Mouse (Mus musculus) lung, adult 2 months (tissue): Measurements from ENCODE around the gene Aldh1a3. TPM values are rescaled to one million over a fixed set of nuclear protein-coding genes. Genes with fewer than 3 reads are reported as not detected.

Source experiments
- DNase-seq: peaks from one replicate; pipeline ENCODE4 v3.0.0; 2022
- H3K4me1 ChIP-seq: fragments of 200-500 bp; 2 replicates; pipeline ENCODE4 v1.6.1; 2011; ENCODE audit warnings: low read length; ENCODE audit not compliant: control insufficient read depth, insufficient read depth
- H3K4me3 ChIP-seq: fragments of 200-500 bp; replicated peaks from 2 replicates; pipeline ENCODE3; 2011; ENCODE audit warnings: low read depth, mild to moderate bottlenecking, control low read depth, low read length; ENCODE audit errors: extremely low read depth
- CTCF ChIP-seq: fragments of 200-500 bp; IDR thresholded peaks from 2 replicates; pipeline ENCODE4 v1.5.1; 2011; ENCODE audit warnings: mild to moderate bottlenecking, low read length, control low read depth; ENCODE audit not compliant: insufficient read depth
- POLR2A ChIP-seq: fragments of 200-500 bp; IDR thresholded peaks from 2 replicates; pipeline ENCODE4 v1.6.1; 2011; ENCODE audit warnings: low read depth, mild to moderate bottlenecking, control low read depth, low read length, borderline replicate concordance; ENCODE audit errors: extremely low read depth
- WGBS: fragments of 180-500 bp; shearing (Covaris S2); methylation state at CpG from one replicate; pipeline ENCODE4 v1.1.7; 2018; 5-methylcytosine and 5-hydroxymethylcytosine counted together
- polyA plus RNA-seq: library from polyadenylated mRNA; depleted of rRNA; stranded (reverse); fragments of >200 nt; gene quantifications from 2 replicates; pipeline ENCODE4 v1.2.3, GENCODE M21; 2012

The Aldh1a3 gene
- polyA plus RNA-seq, 1 experiment = 0.53 TPM

DNA sequence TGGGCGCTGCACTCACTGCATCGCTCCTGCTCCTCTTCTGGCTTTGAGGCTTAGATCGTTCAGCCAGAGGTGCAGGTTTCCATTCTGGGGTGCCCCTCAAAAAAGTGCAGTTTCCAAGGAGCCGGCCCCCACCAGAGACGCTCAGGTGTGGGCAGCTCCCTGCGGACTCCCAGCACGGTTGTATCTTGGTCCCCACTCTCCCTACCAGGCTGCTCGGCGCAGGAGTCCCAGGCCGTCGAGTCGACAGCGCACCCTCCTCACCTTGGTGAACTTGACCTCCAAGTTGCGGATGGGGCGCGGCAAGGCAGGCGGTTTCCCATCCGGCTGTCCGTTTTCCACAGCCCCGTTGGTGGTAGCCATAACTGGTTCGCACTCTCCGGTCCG lies 272 bp downstream of the Aldh1a3 start:
- no peak overlapping the region for H3K4me3 ChIP-seq
- 3% methylated on average over 23 of the region's 23 CpGs for WGBS
- DNase-seq = no peak
- H3K4me1 ChIP-seq = peaks cover 2% of the 10 kb centered on the region
- no peak for TF ChIP-seq POLR2A
- no peak for TF ChIP-seq CTCF

DNA sequence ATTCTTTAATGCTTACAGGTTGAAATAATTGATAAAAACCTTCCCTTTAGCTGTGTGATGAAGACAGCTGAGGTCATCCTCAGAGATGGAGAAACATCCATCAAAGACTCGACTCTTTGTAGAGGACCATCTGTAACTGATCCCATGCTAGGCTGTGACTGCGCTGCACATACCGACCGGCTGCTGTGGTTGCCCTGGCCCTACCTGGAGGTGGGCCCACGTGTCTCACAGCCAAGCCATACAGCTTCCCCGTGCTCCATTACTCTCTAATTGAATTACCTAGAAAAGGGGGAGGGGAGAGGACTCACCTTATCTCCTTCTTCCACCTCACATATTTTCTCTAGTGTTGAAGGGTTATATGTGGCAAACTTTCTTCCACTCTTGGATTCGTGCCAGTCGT lies 5.4 kb downstream of the Aldh1a3 start:
- TF ChIP-seq CTCF = no peak
- TF ChIP-seq POLR2A = no peak
- DNase-seq = no peak
- Histone ChIP-seq H3K4me1 (no peaks in the 10 kb centered on the region), H3K4me3 (no peak overlapping the region)
- 68% methylated on average over 8 of the region's 8 CpGs for WGBS

DNA sequence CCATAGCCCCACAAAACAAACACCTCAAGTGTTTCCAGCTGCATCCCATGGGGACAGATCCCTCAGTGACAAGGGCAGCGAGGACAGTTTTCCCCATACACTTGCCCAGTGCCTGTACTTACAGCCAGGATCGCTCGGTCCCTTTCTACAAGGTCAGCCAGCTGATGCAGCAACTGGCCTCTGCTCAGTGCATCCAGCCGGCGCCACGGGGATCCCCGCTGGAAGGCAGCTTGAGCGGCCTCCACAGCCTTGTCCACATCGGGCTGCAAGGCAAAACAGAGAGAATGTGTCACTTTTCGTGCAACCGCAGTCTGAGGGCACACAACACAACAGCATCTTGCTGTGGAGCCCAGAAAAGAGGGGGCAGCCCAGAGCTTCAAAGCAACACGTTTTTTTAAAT lies 8.3 kb downstream of the Aldh1a3 start:
- no peaks in the 10 kb centered on the region for H3K4me1 ChIP-seq
- DNase-seq = no peak
- WGBS = 54% methylated on average over 12 of the region's 12 CpGs
- no peak overlapping the region for H3K4me3 ChIP-seq
- no peak for TF ChIP-seq POLR2A
- TF ChIP-seq CTCF = no peak

DNA sequence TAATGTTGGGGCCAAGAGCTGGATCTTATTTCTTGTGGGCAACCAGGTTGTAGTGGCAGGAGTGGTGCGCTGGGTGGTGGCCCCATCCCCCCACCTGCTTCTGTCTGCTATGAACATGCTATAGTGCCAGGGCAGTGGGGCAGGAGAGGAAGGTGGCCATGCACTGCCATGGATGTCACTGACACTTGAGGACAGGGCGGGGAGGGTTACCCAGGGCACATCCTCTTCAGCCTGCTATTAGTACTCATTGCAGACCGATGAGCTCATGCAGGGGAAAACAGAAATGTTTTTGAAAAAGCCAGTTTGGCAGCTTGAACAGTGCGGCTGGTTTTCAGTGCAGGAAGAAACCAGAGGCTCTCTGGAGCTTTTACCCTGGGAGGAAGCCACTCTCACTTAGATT lies 10.5 kb downstream of the Aldh1a3 start:
- 45% methylated on average over 4 of the region's 4 CpGs for WGBS
- Histone ChIP-seq H3K4me1 (no peaks in the 10 kb centered on the region), H3K4me3 (no peak overlapping the region)
- no peak for TF ChIP-seq POLR2A
- TF ChIP-seq CTCF = no peak
- DNase-seq = no peak

DNA sequence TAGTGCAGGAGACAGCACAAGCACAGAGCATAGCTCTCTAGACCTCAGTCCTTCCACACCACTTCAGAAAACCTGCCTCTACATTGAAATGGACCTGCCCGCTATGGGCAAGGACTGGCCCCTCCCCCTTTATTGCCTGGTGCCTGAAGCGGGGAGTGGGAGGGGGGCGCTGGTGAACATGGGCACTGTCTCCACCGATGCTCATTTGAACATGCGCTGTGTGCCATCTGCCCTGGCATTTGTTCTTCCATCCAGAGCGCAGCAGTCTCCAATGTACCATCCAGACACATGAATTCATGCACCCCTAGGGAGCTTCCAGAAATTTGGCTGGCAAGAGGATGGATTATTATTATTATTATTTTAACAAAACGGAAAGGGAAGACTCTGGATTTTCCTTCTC lies 14.2 kb downstream of the Aldh1a3 start:
- TF ChIP-seq POLR2A (no peak), CTCF (no peak)

DNA sequence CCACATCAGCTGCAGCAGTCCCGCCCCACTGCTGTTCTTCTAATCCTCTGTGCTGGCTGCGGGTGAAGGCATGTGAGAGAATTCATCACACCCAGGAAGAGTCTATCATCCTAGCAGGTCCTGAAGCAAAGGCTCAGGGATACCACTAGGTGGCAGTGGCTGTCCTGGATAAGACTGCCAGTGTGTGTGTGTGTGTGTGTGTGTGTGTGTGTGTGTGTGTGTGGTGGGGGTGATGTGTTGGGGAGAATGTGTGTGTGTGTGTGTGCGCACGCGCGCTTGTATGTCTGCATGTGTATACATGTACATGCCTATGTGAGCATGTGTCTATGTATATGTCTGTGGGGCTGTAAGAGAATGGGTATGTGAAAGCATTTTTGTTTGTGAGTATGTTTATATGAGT lies 17.9 kb downstream of the Aldh1a3 start:
- TF ChIP-seq POLR2A (no peak), CTCF (peak; percentile 37)
- Histone ChIP-seq H3K4me3 (no peak overlapping the region), H3K4me1 (no peaks in the 10 kb centered on the region)
- WGBS = 70% methylated on average over 6 of the region's 6 CpGs
- no peak for DNase-seq

More for the DNA sequence above, 14.2 kb downstream of the Aldh1a3 start:
- WGBS = 84% methylated on average over 7 of the region's 7 CpGs
- no peak for DNase-seq
- H3K4me3 ChIP-seq = no peak overlapping the region
- no peaks in the 10 kb centered on the region for H3K4me1 ChIP-seq

DNA sequence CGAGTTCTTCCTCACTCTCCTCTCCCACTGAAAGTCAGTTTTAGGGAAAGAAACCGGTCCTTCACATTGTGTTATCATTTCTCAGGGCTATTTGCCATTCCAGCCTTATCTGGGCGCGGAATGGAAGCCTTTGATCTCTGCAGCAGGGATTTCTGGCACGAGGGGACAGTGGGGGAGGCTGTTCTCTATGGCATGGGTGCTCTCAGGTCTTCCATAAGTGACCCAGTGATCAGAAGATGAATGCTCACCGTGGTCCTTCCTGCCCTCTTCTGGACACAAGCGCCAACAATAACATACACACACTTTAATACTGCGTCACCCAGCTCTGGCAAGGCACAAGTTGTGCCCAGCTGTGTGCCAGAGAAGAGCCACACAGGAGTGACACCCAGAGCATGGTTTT lies 20.3 kb downstream of the Aldh1a3 start:
- H3K4me1 ChIP-seq = no peaks in the 10 kb centered on the region
- WGBS = 67% methylated on average over 8 of the region's 8 CpGs
- H3K4me3 ChIP-seq = no peak overlapping the region
- DNase-seq = no peak
- TF ChIP-seq POLR2A = no peak
- TF ChIP-seq CTCF = no peak

DNA sequence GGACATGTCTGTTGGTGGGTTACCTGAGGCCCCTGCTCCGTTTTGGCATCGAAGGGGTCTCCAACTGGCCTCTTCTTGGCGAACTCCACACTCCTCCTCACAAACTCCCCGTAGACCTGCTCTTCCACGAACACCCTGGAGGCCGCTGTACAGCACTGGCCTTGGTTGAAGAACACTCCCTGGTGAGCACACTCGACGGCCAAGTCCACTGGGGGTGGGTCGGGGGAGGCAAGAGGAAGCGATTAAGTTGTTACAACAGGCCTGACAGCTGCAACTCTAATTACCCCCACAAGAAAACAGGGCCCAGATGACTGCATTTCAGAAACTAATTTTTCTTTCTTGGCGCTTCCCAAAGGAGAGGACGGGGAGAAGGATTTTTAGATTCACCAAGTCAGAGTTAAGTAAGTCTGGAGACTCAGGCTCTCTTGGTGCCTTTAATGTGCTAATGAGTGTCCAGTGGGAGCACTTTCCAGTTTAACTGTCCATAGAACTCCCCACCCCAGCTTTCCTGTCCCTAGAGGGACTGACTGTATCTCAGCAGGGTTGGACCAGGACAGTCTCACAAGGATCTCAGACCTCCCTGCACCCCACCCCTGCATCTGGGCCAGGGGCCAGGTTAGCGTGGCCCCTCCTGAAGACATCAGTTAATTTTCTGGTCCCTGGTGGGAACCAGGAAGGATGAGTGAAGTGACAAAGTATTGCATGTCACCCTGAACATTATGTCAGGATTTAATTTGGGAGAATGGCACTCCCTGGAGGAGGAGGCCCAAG lies 21.2 kb downstream of the Aldh1a3 start:
- TF ChIP-seq CTCF = no peak
- no peak for TF ChIP-seq POLR2A
- Histone ChIP-seq H3K4me3 (no peak overlapping the region), H3K4me1 (no peaks in the 10 kb centered on the region)
- no peak for DNase-seq
- WGBS = 59% methylated on average over 13 of the region's 13 CpGs

DNA sequence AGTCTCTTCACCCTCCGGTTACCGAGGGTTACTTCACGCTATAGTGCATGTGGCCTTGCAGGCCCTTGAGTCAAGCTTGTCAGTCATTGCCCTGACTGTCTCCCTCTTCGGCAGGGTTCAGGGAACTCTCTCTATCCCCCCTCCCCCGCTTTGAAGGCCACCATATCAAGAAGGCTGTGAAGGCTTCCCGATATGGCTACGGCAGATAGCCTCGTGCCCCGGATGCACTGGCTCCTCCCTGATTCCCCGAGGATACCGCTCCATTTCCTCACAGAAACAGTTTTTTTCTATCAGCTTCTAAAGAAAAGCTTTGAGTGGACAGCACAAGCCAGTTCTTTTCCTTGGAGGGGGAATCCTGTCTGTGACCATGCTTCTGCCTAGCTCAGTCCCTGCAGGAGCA lies 21.8 kb downstream of the Aldh1a3 start:
- no peak overlapping the region for H3K4me3 ChIP-seq
- 53% methylated on average over 11 of the region's 11 CpGs for WGBS
- no peaks in the 10 kb centered on the region for H3K4me1 ChIP-seq
- no peak for TF ChIP-seq CTCF
- TF ChIP-seq POLR2A = no peak
- DNase-seq = no peak

DNA sequence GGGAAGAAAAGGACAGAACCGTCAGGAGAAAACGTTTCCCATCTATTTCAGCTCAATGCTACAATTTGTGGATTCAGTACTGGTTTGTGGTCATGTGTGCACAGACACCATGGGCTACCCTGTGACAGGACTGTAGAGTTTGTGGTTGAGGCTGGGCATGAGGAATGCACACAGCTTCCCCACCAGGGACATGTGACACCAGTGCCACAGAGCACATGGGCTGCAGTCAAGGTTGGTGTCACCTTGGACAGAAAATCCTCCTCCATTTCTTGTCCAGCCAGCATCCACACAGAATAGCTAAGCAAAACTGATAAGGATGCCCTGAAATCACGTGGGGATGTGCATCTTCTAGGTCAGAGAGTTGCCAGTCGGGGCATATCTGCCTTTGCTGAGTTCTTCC lies 22.5 kb downstream of the Aldh1a3 start:
- WGBS = 69% methylated on average over 4 of the region's 4 CpGs
- Histone ChIP-seq H3K4me3 (no peak overlapping the region), H3K4me1 (no peaks in the 10 kb centered on the region)
- no peak for DNase-seq
- TF ChIP-seq POLR2A (no peak), CTCF (no peak)

DNA sequence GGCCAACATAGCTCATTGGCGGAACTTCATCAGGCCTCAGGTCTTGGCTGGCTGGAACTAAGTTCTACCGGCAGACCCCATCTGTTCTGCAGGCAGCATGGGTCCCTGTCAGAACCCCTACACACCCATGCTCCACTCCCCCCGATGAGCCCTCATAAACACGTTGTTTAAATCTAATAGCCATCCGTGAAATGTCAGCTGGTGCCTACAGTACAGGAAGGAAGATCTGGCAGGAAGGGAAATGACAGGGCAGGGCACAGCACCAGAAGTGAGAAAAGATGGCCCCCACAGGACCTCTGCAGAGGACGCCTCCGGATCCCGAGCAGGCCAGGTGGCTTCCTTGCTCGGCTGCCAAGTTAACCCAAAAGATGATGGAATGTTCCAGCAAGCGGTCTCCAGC lies 23.2 kb downstream of the Aldh1a3 start:
- no peak for DNase-seq
- 47% methylated on average over 10 of the region's 10 CpGs for WGBS

More for the DNA sequence above, 23.2 kb downstream of the Aldh1a3 start:
- no peak overlapping the region for H3K4me3 ChIP-seq
- no peaks in the 10 kb centered on the region for H3K4me1 ChIP-seq
- TF ChIP-seq CTCF (no peak), POLR2A (no peak)
